ENCODE assay signal across 9 mouse cellular contexts in the genomic region with DNA sequence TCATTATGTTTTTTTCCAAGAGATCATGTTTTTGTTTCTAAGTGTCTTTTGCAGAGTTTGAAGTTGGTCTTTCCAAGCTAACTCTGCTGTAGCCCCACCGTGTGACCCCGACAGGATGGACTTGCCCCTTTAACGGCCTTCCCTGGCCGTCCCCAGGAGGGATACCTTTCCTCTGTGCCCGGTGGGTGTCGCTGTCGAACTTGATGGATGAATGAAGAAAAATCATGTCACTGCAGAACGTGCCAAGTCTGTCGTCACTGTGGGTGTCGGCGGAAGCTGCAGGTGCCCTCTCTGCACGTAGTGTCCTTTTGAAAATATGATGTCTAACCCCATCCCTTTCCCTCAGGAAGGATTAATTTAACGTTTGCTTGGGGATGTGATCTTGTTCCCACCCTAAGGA.
DNase-seq lines count a peak whose midpoint lies in the region; TF ChIP-seq lines count a peak whose summit lies in the region.
"Had no signal": no experiment of that assay in that cellular context is flagged by ENCODE, and none has a peak within 500 bp of the region (broad histone marks: within the 10 kb centered on the region; RNA-seq: fewer than 3 reads in every experiment).

No protein-coding gene starts in this region.

- peak; percentile 71 to 72 for DNase-seq in heart, adult 2 months
- no peak for DNase-seq in heart, embryonic 10.5 days (ENCODE audit: low spot score)
- peak; percentile 71 for DNase-seq in CD4-positive helper T cell, adult 2 months (ENCODE audit: low read depth, low spot score)
- DNase-seq in brain, embryonic 14.5 days (ENCODE audit: low read depth): peak; percentile 72
- DNase-seq in heart, adult 8-10 months (ENCODE audit: low spot score): peak; percentile 53
- peak; percentile 68 to 86 for DNase-seq in layer of hippocampus, postnatal 14 days (ENCODE audit: low spot score in 2 of 2)
- DNase-seq in retina, postnatal 1 day: peak; percentile 74
- no peak for DNase-seq in midbrain, embryonic 10.5 days (ENCODE audit: low spot score)

- H3K9me3 ChIP-seq in heart, embryonic 10.5 days: no peaks in the 10 kb centered on the region
- no peaks in the 10 kb centered on the region for H3K9me3 ChIP-seq in midbrain, embryonic 10.5 days (replicated peaks)
- H3K9me3 ChIP-seq: heart, embryonic 13.5 days had no signal

- H3K4me3 ChIP-seq in heart, adult 2 months: no peak overlapping the region
- no peak overlapping the region for H3K4me3 ChIP-seq in heart, embryonic 10.5 days
- no peak overlapping the region for H3K4me3 ChIP-seq in midbrain, embryonic 10.5 days
- H3K4me3 ChIP-seq: heart, embryonic 13.5 days had no signal

- TF ChIP-seq EP300 in heart, adult 2 months (IDR thresholded peaks at IDR 0.05; ENCODE audit: insufficient read depth, low read depth, low read length): peak; percentile 70; the same call in 1 of the 2 replicates

- no peaks in the 10 kb centered on the region; the same call in 1 of the 2 replicates for H3K4me1 ChIP-seq in heart, adult 2 months (ENCODE audit: control insufficient read depth, insufficient read depth, low read length)
- no peaks in the 10 kb centered on the region for H3K4me1 ChIP-seq in heart, embryonic 10.5 days
- no peaks in the 10 kb centered on the region for H3K4me1 ChIP-seq in midbrain, embryonic 10.5 days
- H3K4me1 ChIP-seq: heart, embryonic 13.5 days had no signal

- 37% methylated on average over 13 of the region's 13 CpGs for WGBS in heart, adult 2 months
- 65% methylated on average over 13 of the region's 13 CpGs for WGBS in heart, embryonic 10.5 days
- WGBS in midbrain, embryonic 10.5 days: 72% methylated on average over 13 of the region's 13 CpGs

- no peak overlapping the region for H3K27ac ChIP-seq in heart, adult 2 months
- no peak overlapping the region for H3K27ac ChIP-seq in heart, embryonic 10.5 days
- H3K27ac ChIP-seq in midbrain, embryonic 10.5 days (replicated peaks): no peak overlapping the region
- H3K27ac ChIP-seq: heart, embryonic 13.5 days had no signal

- H3K79me2 ChIP-seq in heart, adult 2 months (replicated peaks; ENCODE audit: control insufficient read depth, insufficient read depth, low read length): no peaks in the 10 kb centered on the region

- H3K27me3 ChIP-seq in heart, adult 2 months (ENCODE audit: control insufficient read depth, insufficient read depth, low read length): no peaks in the 10 kb centered on the region
- no peaks in the 10 kb centered on the region for H3K27me3 ChIP-seq in heart, embryonic 10.5 days (ENCODE audit: insufficient read depth, poor library complexity, severe bottlenecking)
- no peaks in the 10 kb centered on the region for H3K27me3 ChIP-seq in midbrain, embryonic 10.5 days (ENCODE audit: low read depth, poor library complexity, severe bottlenecking)
- H3K27me3 ChIP-seq: heart, embryonic 13.5 days had no signal

- TF ChIP-seq CTCF in heart, adult 2 months (IDR thresholded peaks at IDR 0.05): peak; percentile 69
- TF ChIP-seq CTCF in brain, embryonic 14.5 days (IDR thresholded peaks at IDR 0.05; ENCODE audit: borderline replicate concordance, extremely low read depth, insufficient read depth, insufficient read length): peak; percentile 33; the same call in 1 of the 2 replicates

- no peak overlapping the region for H3K9ac ChIP-seq in heart, adult 2 months (ENCODE audit: low read depth, low read length)
- H3K9ac ChIP-seq: heart, embryonic 13.5 days had no signal

- no peak for TF ChIP-seq POLR2A in heart, adult 2 months (IDR thresholded peaks at IDR 0.05; ENCODE audit: insufficient read depth, low read depth, low read length)
- no peak for TF ChIP-seq POLR2A in brain, embryonic 14.5 days (IDR thresholded peaks at IDR 0.05; ENCODE audit: borderline replicate concordance, extremely low read depth, insufficient read depth, insufficient read length, poor library complexity, severe bottlenecking)

- no peaks in the 10 kb centered on the region for H3K36me3 ChIP-seq in heart, adult 2 months (ENCODE audit: control insufficient read depth, insufficient read depth, low read length)
- peaks cover 16% of the 10 kb centered on the region; the same call in 1 of the 2 replicates for H3K36me3 ChIP-seq in heart, embryonic 10.5 days
- peaks cover 17% of the 10 kb centered on the region for H3K36me3 ChIP-seq in midbrain, embryonic 10.5 days

- intact Hi-C loops in heart, adult 2 months (cut with DNase I): no loop called here

Comparison
In these comparisons a context has a peak if more than half of its experiments do, and no peak if none do; other contexts are left out.
1. DNase-seq: peak in heart, adult 2 months (2 of 2), CD4-positive helper T cell, adult 2 months (single experiment), brain, embryonic 14.5 days (single experiment), heart, adult 8-10 months (single experiment), layer of hippocampus, postnatal 14 days (2 of 2) and retina, postnatal 1 day (single experiment); none in heart, embryonic 10.5 days (single experiment) and midbrain, embryonic 10.5 days (single experiment).